Mouse (Mus musculus) small intestine, adult 2 months (tissue): ENCODE results near the gene Plxdc1. TPM values are rescaled to one million over a fixed set of nuclear protein-coding genes. Genes with fewer than 3 reads are reported as not detected.

Experiments used
- H3K27ac ChIP-seq: fragments of 200-500 bp; 2 replicates; pipeline ENCODE4 v1.5.1; 2012; ENCODE audit warnings: low read depth, low read length, control low read depth, inconsistent platforms; ENCODE audit not compliant: insufficient read depth
- H3K27me3 ChIP-seq: fragments of 200-500 bp; 2 replicates; pipeline ENCODE4 v1.6.1; 2012; ENCODE audit warnings: mild to moderate bottlenecking, moderate library complexity, low read length, inconsistent platforms; ENCODE audit not compliant: control insufficient read depth, insufficient read depth
- H3K36me3 ChIP-seq: fragments of 200-500 bp; 2 replicates; pipeline ENCODE4 v1.6.1; 2012; ENCODE audit warnings: mild to moderate bottlenecking, low read length, control low read depth, inconsistent platforms; ENCODE audit not compliant: control insufficient read depth, insufficient read depth
- H3K4me1 ChIP-seq: fragments of 200-500 bp; 2 replicates; pipeline ENCODE4 v1.6.1; 2012; ENCODE audit warnings: low read length, inconsistent platforms, mixed read lengths; ENCODE audit not compliant: control insufficient read depth, insufficient read depth, insufficient read length
- H3K4me3 ChIP-seq: fragments of 200-500 bp; 2 replicates; pipeline ENCODE4 v1.5.1; 2012; ENCODE audit warnings: low read depth, mild to moderate bottlenecking, control low read depth, inconsistent platforms, low read length, moderate library complexity
- CTCF ChIP-seq: fragments of 200-500 bp; IDR thresholded peaks from 2 replicates; pipeline ENCODE4 v1.5.1; 2012; ENCODE audit warnings: low read depth, mild to moderate bottlenecking, control low read depth, inconsistent platforms, low read length, moderate library complexity, mixed read lengths; ENCODE audit not compliant: insufficient replicate concordance, insufficient read length; ENCODE audit errors: extremely low read depth
- POLR2A ChIP-seq: fragments of 200-500 bp; IDR thresholded peaks from 2 replicates; pipeline ENCODE4 v1.6.1; 2012; ENCODE audit warnings: low read depth, mild to moderate bottlenecking, control low read depth, inconsistent platforms, low read length, moderate library complexity
- WGBS: fragments of 180-500 bp; shearing (Covaris S2); methylation state at CpG from one replicate; pipeline ENCODE4 v1.1.7; 2018; 5-methylcytosine and 5-hydroxymethylcytosine counted together
- polyA plus RNA-seq: library from polyadenylated mRNA; depleted of rRNA; stranded (reverse); fragments of >200 nt; gene quantifications from 2 replicates; pipeline ENCODE4 v1.2.3, GENCODE M21; 2012

Plxdc1 gene
- polyA plus RNA-seq, 1 experiment = 1.6 TPM

DNA sequence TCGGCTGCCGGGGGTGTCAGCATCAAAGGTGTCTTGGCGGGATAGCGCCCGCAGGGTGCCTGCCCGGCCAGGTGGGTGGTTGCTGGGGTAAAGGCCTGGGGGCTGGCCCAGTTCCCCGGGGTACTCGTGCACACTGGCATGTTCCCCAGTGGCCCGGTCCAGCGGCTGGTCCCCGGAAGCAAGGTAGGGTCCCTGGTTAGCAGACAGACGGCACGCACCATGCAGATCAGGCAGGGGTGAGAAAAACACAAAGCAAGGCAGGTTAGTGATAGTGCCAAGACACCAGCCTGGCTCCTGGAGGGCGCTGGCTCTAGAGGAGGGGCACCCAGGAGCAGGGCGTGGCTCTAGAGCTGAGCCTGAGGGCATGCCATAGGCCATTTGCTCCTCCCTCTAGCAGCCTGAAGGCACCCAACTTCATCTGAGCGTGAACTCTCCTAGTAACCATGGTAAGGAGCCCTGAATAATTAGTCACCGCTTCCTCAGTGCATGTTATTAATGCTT, 17.0 kb upstream of the Plxdc1 start:
- Histone ChIP-seq H3K27me3 (no peaks in the 10 kb centered on the region), H3K4me1 (peaks cover 20% of the 10 kb centered on the region), H3K36me3 (no peaks in the 10 kb centered on the region), H3K4me3 (peak overlapping the region; percentile 48), H3K27ac (no peak overlapping the region)
- WGBS = 42% methylated on average over 17 of the region's 17 CpGs
- no peak for TF ChIP-seq CTCF
- TF ChIP-seq POLR2A = no peak

DNA sequence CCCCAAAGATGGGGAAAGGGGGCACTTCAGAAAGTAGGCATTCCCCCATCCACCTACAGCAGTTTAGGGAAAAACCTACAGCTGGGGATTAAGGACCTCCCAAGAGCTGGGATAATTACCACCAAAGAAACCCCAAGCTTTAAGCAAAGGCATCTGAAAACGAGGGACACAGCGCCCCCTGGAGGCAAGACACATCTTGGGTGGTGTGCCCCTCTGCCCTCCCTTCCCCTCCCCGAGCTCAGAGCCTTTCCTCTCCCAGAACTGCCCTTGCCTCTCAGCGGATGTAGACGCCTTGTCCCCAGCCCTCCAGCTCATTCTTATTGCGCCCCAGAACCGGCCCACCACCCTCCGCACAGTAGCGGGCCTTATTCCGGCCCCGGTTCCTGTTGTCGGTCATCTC, 16.4 kb upstream of the Plxdc1 start:
- Histone ChIP-seq H3K4me3 (peak overlapping the region; percentile 48), H3K4me1 (peaks cover 20% of the 10 kb centered on the region), H3K27ac (no peak overlapping the region), H3K27me3 (no peaks in the 10 kb centered on the region), H3K36me3 (no peaks in the 10 kb centered on the region)
- 21% methylated on average over 12 of the region's 12 CpGs for WGBS
- TF ChIP-seq CTCF (peak; percentile 82), POLR2A (no peak)

- no peaks in the 10 kb centered on the region for H3K27me3 ChIP-seq
- no peaks in the 10 kb centered on the region for H3K36me3 ChIP-seq
- peaks cover 20% of the 10 kb centered on the region for H3K4me1 ChIP-seq
- no peak overlapping the region for H3K27ac ChIP-seq
- TF ChIP-seq CTCF = no peak
- no peak for TF ChIP-seq POLR2A
- WGBS = 68% methylated on average over 6 of the region's 6 CpGs
- no peak overlapping the region for H3K4me3 ChIP-seq
Measured at GRCm38 (mm10) chr11:98001986-98002385, 15.7 kb upstream of the Plxdc1 start.

- H3K4me1 ChIP-seq = peaks cover 20% of the 10 kb centered on the region
- no peaks in the 10 kb centered on the region for H3K27me3 ChIP-seq
- no peak overlapping the region for H3K27ac ChIP-seq
- TF ChIP-seq POLR2A = no peak
- TF ChIP-seq CTCF = no peak
- no peak overlapping the region for H3K4me3 ChIP-seq
- H3K36me3 ChIP-seq = no peaks in the 10 kb centered on the region
- WGBS = 22% methylated on average over 11 of the region's 11 CpGs
Measured at GRCm38 (mm10) chr11:98001351-98001824, 15.1 kb upstream of the Plxdc1 start.

GRCm38 (mm10) chr11:98000378-98001140, 14.3 kb upstream of the Plxdc1 start:
- peak overlapping the region; percentile 48 for H3K27ac ChIP-seq
- TF ChIP-seq CTCF (no peak), POLR2A (no peak)
- WGBS = 26% methylated on average over 7 of the region's 7 CpGs

GRCm38 (mm10) chr11:97999748-98000147, 13.5 kb upstream of the Plxdc1 start:
- Histone ChIP-seq H3K4me3 (no peak overlapping the region), H3K4me1 (peaks cover 18% of the 10 kb centered on the region), H3K27me3 (no peaks in the 10 kb centered on the region; the same call in 1 of the 2 replicates), H3K36me3 (no peaks in the 10 kb centered on the region), H3K27ac (peak overlapping the region; percentile 37)
- TF ChIP-seq POLR2A (no peak), CTCF (no peak)
- WGBS = 47% methylated on average over 5 of the region's 5 CpGs

More at GRCm38 (mm10) chr11:98000378-98001140, 14.3 kb upstream of the Plxdc1 start:
- Histone ChIP-seq H3K27me3 (no peaks in the 10 kb centered on the region; the same call in 1 of the 2 replicates), H3K4me1 (peaks cover 20% of the 10 kb centered on the region), H3K4me3 (no peak overlapping the region), H3K36me3 (no peaks in the 10 kb centered on the region)

- no peaks in the 10 kb centered on the region for H3K36me3 ChIP-seq
- 36% methylated on average over 7 of the region's 7 CpGs for WGBS
- H3K4me1 ChIP-seq = peaks cover 21% of the 10 kb centered on the region
- peak overlapping the region; percentile 48 for H3K27ac ChIP-seq
- H3K4me3 ChIP-seq = no peak overlapping the region
- no peaks in the 10 kb centered on the region; the same call in 1 of the 2 replicates for H3K27me3 ChIP-seq
- TF ChIP-seq CTCF (no peak), POLR2A (no peak)
Measured at GRCm38 (mm10) chr11:97998898-97999608, 12.8 kb upstream of the Plxdc1 start.
